Mouse (Mus musculus): ENCODE results near the gene Pnpla8.
A peak's percentile ranks its signal among the peaks of the same experiment; 100 is the strongest.
"Not testable (repeated sequence)": the region's sequence is repeated elsewhere in the genome, so short reads cannot be mapped to it uniquely, and the experiment has no call there.

The Pnpla8 gene

GRCm38 (mm10) chr12:44274125-44274835 is 53.1 kb downstream of the Pnpla8 start:
- DNase-seq, result no peak

DNA sequence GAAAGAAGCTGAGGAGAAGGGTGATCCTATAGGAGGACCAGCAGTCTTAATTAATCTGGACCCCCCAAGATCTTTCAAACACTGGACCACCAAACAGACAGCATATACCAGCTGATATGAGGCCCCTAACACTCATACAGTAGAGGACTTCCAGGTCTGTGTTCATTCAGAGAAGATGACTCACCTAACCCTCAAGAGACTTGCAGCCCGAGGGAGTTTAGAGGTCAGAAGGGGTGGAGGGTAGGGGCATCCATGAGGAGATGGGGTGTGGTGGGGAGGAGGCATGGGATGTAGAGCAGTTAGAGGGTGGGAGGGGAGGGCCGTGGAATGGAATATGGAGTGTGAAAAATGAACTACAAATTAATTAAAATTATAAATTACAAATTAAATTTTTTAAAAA is 59.0 kb downstream of the Pnpla8 start:
- not testable (repeated sequence) for DNase-seq

DNA sequence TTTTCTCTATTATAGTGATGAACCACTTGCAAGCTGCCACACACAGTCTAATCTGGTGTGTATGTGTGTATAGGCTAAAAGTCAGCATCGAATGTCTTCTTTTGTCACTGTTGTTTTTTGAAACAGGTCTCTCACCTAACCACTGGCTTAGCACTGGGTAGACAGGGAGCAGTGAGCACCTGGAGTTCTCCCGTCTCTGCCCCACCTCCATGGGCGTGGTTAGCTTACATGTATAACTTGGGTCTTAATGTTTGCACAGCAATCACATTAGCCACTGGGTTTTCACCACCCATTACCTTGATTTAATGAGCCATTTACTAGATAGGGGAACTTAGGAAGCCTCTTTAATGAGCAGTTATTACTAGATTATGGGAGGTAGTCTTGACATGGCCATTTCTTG is 60.4 kb downstream of the Pnpla8 start:
- no peak for DNase-seq

DNA sequence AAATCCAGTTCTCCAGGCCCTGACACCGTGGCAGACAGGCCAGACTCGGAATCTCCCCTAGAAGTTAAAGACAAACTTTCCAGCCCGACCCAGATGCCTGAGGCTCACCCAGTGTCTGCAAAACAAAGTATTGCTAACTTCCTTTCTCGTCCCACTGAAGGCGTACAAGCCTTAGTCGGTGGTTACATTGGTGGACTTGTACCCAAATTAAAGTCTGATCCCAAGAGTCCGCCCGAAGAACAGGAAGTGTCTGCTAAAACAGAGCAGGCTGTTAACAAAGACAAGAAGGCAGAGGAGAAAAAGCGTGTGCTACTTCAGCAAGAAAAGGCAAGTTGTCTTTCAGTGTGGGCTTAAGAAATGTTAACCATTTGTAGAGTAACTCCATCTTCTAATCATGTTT is 62.2 kb downstream of the Pnpla8 start:
- no peak for DNase-seq

DNA sequence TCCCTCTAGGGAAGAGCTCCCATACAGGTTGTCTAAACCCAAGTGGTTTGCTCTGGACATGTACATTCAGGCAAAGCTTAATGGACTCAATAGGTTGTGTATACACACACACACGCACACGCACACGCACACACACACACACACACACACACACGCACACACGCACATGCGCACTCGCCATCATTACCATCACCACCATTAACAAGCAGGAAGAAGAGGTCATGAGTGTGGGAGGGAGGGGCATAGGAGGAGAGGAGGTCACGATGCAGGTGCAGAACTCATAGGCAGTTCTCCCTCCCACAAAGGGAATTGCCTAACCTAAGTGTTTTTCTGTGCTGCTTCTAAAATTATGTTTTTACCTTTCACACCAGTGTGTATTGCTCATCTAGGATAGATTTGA is 65.8 kb downstream of the Pnpla8 start:
- DNase-seq, result no peak

- DNase-seq, result peak; percentile 48
These were observed 71.1 kb downstream of the Pnpla8 start for GRCm38 (mm10) chr12:44292281-44292680.

- no peak for DNase-seq
These were observed 79.6 kb downstream of the Pnpla8 start for GRCm38 (mm10) chr12:44300793-44301192.

DNA sequence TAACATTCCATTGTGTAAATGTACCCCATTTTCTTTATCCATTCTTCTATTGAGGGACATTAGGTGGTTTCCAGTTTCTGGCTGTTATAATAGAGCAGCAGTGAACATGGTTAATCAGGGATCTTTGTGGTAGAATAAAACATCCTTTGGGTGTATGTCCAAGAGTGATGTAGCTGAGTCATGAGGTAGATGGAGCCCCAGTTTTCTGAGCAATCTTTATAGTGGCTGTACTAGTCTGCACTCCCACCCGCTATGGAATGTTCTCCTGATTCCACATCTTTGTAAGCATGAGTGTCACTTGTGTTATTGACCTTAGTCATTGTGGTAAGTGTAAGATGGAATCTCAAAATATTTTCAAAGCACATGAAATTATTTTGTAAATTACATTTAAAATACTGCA is 82.8 kb downstream of the Pnpla8 start:
- no peak for DNase-seq

DNA sequence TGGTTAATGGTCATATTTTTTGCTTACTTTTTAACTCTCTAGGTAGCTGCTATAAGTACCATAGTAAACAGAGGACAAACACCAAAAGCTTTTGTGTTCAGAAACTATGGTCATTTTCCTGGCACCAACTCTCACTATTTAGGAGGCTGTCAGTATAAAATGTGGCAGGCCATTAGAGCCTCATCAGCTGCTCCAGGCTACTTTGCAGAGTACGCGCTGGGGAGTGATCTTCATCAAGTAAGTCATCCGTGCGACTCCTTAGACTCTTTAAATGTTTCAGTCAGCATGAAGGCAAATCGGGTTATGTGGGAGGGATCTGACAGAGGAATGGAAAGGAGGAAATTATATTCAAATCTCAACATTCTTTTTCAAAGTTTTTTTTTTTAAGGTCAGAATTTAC is 83.7 kb downstream of the Pnpla8 start:
- no peak for DNase-seq

- no peak for DNase-seq
These were observed 87.1 kb downstream of the Pnpla8 start for GRCm38 (mm10) chr12:44308221-44308620.

GRCm38 (mm10) chr12:44315212-44315611 is 94.0 kb downstream of the Pnpla8 start:
- DNase-seq, result no peak

GRCm38 (mm10) chr12:44325091-44325490 is 103.9 kb downstream of the Pnpla8 start:
- no peak for DNase-seq

- DNase-seq, result peak; percentile 23
These were observed 106.3 kb downstream of the Pnpla8 start for GRCm38 (mm10) chr12:44327452-44327851.

- DNase-seq, result peak; percentile 83
These were observed 107.5 kb downstream of the Pnpla8 start, which contains the start of gene Nrcam for GRCm38 (mm10) chr12:44328381-44329315. TSS of gene Nrcam (plus strand) at chr12:44328885.

GRCm38 (mm10) chr12:44329316-44330215 is 108.4 kb downstream of the Pnpla8 start:
- peak; percentile 72 for DNase-seq

DNA sequence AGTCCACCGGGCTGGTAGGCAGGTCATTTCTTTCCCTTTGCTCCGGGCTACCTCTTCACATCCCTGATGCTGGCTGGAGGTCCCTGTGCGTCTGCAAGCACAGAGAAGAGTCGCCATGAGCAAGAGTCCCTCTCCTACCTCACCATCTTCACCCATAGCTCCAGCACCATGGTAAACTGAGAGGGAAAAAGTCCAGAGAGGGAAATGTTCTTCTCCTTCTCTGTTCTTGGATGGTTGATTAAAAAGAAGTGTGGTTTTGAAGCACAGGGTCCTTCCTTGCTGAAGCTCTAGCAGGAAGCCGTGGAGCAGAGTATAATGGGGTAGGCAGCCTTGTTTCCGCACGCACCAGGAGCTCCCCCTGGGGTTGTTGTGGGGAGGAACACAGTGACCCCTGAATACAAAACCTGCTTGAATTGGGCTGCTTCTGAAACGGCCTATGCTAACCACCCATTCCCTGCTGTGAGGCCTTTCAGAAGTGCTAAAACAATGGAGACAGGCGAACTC is 109.1 kb downstream of the Pnpla8 start:
- DNase-seq, result no peak

- DNase-seq, result no peak
These were observed 116.0 kb downstream of the Pnpla8 start for GRCm38 (mm10) chr12:44337136-44337640.

DNA sequence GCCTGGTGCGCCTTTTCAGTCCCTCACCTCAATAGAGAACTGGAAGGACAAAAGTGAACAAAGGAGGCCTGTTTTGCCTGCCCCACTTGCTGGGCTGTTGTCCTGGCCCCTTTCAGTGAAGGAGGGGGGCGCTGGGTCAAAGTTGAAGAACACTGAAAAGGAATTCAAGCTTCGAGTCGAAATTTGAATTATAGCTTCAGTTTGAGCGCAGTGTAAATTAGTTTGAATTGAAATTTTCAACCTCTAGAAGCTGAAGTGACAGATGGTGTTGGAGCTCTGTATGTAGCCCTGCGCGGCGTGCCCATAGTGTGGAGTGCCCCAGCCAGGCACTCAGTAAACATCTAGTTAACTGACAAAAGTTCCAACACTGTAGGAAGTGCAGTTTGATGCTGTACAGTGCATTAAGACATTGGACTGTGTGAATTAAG is 117.0 kb downstream of the Pnpla8 start:
- DNase-seq, result no peak

- DNase-seq, result no peak
These were observed 122.9 kb downstream of the Pnpla8 start for GRCm38 (mm10) chr12:44344075-44344474.

- DNase-seq, result no peak
These were observed 124.1 kb downstream of the Pnpla8 start for GRCm38 (mm10) chr12:44345251-44345650.

GRCm38 (mm10) chr12:44346143-44346542 is 125.0 kb downstream of the Pnpla8 start:
- DNase-seq, result no peak

GRCm38 (mm10) chr12:44355116-44355515 is 133.9 kb downstream of the Pnpla8 start:
- DNase-seq, result no peak

Data from right cerebral cortex, postnatal 25 days (tissue).